In genomic region chr5:134179871-134180270, GRCm38 (mm10) we compare ENCODE assay signal across 9 mouse cellular contexts. TPM values are rescaled to one million over a fixed set of nuclear protein-coding genes. Genes with fewer than 3 reads are reported as not detected.
DNase-seq lines count a peak whose midpoint lies in the region; ATAC-seq and TF ChIP-seq lines count a peak whose summit lies in the region.
"Had no signal": no experiment of that assay in that cellular context is flagged by ENCODE, and none has a peak within 500 bp of the region (broad histone marks: within the 10 kb centered on the region; RNA-seq: fewer than 3 reads in every experiment).

No protein-coding gene starts in this region.

- H3K4me3 ChIP-seq in heart, adult 2 months = no peak overlapping the region
- H3K4me3 ChIP-seq in heart, embryonic 12.5 days = no peak overlapping the region
- H3K4me3 ChIP-seq: myocyte had no signal

- no peaks in the 10 kb centered on the region for H3K9me3 ChIP-seq in heart, embryonic 12.5 days (replicated peaks)

- no peak for TF ChIP-seq EP300 in heart, adult 2 months (IDR thresholded peaks at IDR 0.05; ENCODE audit: insufficient read depth, low read depth, low read length)

- H3K27me3 ChIP-seq in heart, adult 2 months (ENCODE audit: control insufficient read depth, insufficient read depth, low read length) = no peaks in the 10 kb centered on the region
- no peaks in the 10 kb centered on the region for H3K27me3 ChIP-seq in heart, embryonic 12.5 days (replicated peaks)
- H3K27me3 ChIP-seq in splenic B cell, adult 2 months (ENCODE audit: control insufficient read depth, insufficient read depth, low read length, poor library complexity, severe bottlenecking) = no peaks in the 10 kb centered on the region

- peaks cover 15% of the 10 kb centered on the region for H3K4me1 ChIP-seq in heart, adult 2 months (ENCODE audit: control insufficient read depth, insufficient read depth, low read length)
- peaks cover 21% of the 10 kb centered on the region for H3K4me1 ChIP-seq in heart, embryonic 12.5 days (replicated peaks)

- ATAC-seq in heart, embryonic 12.5 days (ENCODE audit: insufficient number of reproducible peaks, low FRiP score) = no peak
- ATAC-seq in megakaryocyte-erythroid progenitor cell, adult 5-6 weeks (replicated peaks; ENCODE audit: low FRiP score, low TSS enrichment, poor library complexity, severe bottlenecking) = peak; percentile 20

- TF ChIP-seq POLR2A in heart, adult 2 months (IDR thresholded peaks at IDR 0.05; ENCODE audit: insufficient read depth, low read depth, low read length) = peak; percentile 11; the same call in 1 of the 2 replicates

- peaks cover 5% of the 10 kb centered on the region for H3K36me3 ChIP-seq in heart, adult 2 months (ENCODE audit: control insufficient read depth, insufficient read depth, low read length)
- H3K36me3 ChIP-seq in heart, embryonic 12.5 days = no peaks in the 10 kb centered on the region
- no peaks in the 10 kb centered on the region for H3K36me3 ChIP-seq in splenic B cell, adult 2 months (ENCODE audit: control insufficient read depth, insufficient read depth, low read length, poor library complexity, severe bottlenecking)

- H3K79me2 ChIP-seq in heart, adult 2 months (replicated peaks; ENCODE audit: control insufficient read depth, insufficient read depth, low read length) = no peaks in the 10 kb centered on the region

- intact Hi-C loops in heart, adult 2 months (cut with DNase I) = loop anchor here (2.0 to 5.0 kb wide), 4 partner anchors 52 to 307 kb away; partner anchors contain the start of gene Castor2
- intact Hi-C loops in gastrocnemius, postnatal 36 days (cut with DNase I) = loop anchor here (2.0 to 5.0 kb wide), 2 partner anchors 163 to 307 kb away; no protein-coding TSS in a partner anchor

- H3K27ac ChIP-seq in heart, adult 2 months = no peak overlapping the region
- no peak overlapping the region for H3K27ac ChIP-seq in heart, embryonic 12.5 days (ENCODE audit: poor library complexity, severe bottlenecking)

- H3K9ac ChIP-seq in heart, adult 2 months (ENCODE audit: low read depth, low read length) = no peak overlapping the region
- H3K9ac ChIP-seq in heart, embryonic 12.5 days = no peak overlapping the region

- peak; percentile 77 to 81 for DNase-seq in heart, adult 2 months
- DNase-seq in NIH3T3 (ENCODE audit: low read depth) = peak; percentile 92
- DNase-seq in cerebellum, postnatal 10 days = peak; percentile 87 to 90
- peak; percentile 65 to 73 for DNase-seq in gastrocnemius, postnatal 36 days
- DNase-seq in layer of hippocampus, postnatal 25 days (ENCODE audit: extremely low spot score in 1 of 2, low spot score in 1 of 2) = peak; percentile 64 to 87
- peak; percentile 95 for DNase-seq in splenic B cell, adult 2 months (ENCODE audit: low read depth, low spot score)

- peak; percentile 97 for TF ChIP-seq CTCF in heart, adult 2 months (IDR thresholded peaks at IDR 0.05)

- 19% methylated on average over 7 of the region's 7 CpGs for WGBS in heart, adult 2 months
- WGBS in heart, embryonic 12.5 days = 28% methylated on average over 7 of the region's 7 CpGs

- H3K4me2 ChIP-seq in heart, embryonic 12.5 days = no peak overlapping the region

RNA-seq across cellular contexts. Expression of gene Rcc1l, which starts 3.3 kb away (rescaled TPM):
- 10 to 100 TPM; 30.2 to 33.7 TPM for total RNA-seq in heart, adult 2 months (2021)
- 19.8 and 23.5 TPM in 2 replicates for polyA plus RNA-seq in heart, adult 2 months (2012; rRNA removed)
- polyA plus RNA-seq in heart, embryonic 12.5 days (2016; fragmentation: Nextera tagmentation; extraction: Ambion mirVana) = 25.4 and 26.9 TPM in 2 replicates
- 10 to 100 TPM; 19.7 to 24.1 TPM for total RNA-seq in gastrocnemius, postnatal 36 days (2021)
- 10 to 100 TPM; 14.0 to 15.7 TPM for total RNA-seq in layer of hippocampus, postnatal 25 days (2021)
- 28.5 and 44.3 TPM in 2 replicates for total RNA-seq in megakaryocyte-erythroid progenitor cell, adult 5-6 weeks (2014; fragmentation: Nextera tagmentation)
- 8.8 and 9.8 TPM in 2 replicates for total RNA-seq in megakaryocyte-erythroid progenitor cell, adult 5-6 weeks (2017)

RNA-seq across cellular contexts. Expression of gene Gtf2ird2, which starts 3.9 kb away (rescaled TPM):
- total RNA-seq in heart, adult 2 months (2021) = 1 to 10 TPM; 5.3 to 5.7 TPM
- polyA plus RNA-seq in heart, adult 2 months (2012; rRNA removed) = 3.7 and 5.4 TPM in 2 replicates
- 6.5 and 6.9 TPM in 2 replicates for polyA plus RNA-seq in heart, embryonic 12.5 days (2016; fragmentation: Nextera tagmentation; extraction: Ambion mirVana)
- 1 to 10 TPM; 5.1 to 5.6 TPM for total RNA-seq in gastrocnemius, postnatal 36 days (2021)
- 10 to 100 TPM; 14.8 to 15.4 TPM for total RNA-seq in layer of hippocampus, postnatal 25 days (2021)
- 11.6 and 16.0 TPM in 2 replicates for total RNA-seq in megakaryocyte-erythroid progenitor cell, adult 5-6 weeks (2014; fragmentation: Nextera tagmentation)
- 8.6 and 9.0 TPM in 2 replicates for total RNA-seq in megakaryocyte-erythroid progenitor cell, adult 5-6 weeks (2017)

RNA-seq across cellular contexts. Expression of gene Ncf1, which starts 49.6 kb away (rescaled TPM):
- total RNA-seq in heart, adult 2 months (2021) = 1 to 10 TPM; 6.7 to 8.2 TPM
- 3.4 and 5.7 TPM in 2 replicates for polyA plus RNA-seq in heart, adult 2 months (2012; rRNA removed)
- 2.0 and 2.2 TPM in 2 replicates for polyA plus RNA-seq in heart, embryonic 12.5 days (2016; fragmentation: Nextera tagmentation; extraction: Ambion mirVana)
- 1 to 10 TPM; 1.9 to 2.5 TPM for total RNA-seq in gastrocnemius, postnatal 36 days (2021)
- total RNA-seq in layer of hippocampus, postnatal 25 days (2021) = 1 to 10 TPM; 5.5 to 7.8 TPM
- 1.7 and 12.8 TPM in 2 replicates for total RNA-seq in megakaryocyte-erythroid progenitor cell, adult 5-6 weeks (2014; fragmentation: Nextera tagmentation)
- 3.3 and 3.9 TPM in 2 replicates for total RNA-seq in megakaryocyte-erythroid progenitor cell, adult 5-6 weeks (2017)
